Mouse (Mus musculus): ENCODE data around the gene Sox13. TPM values are rescaled to one million over a fixed set of nuclear protein-coding genes. Genes with fewer than 3 reads are reported as not detected.
A peak's percentile ranks its signal among the peaks of the same experiment; 100 is the strongest.

Gene Sox13
- polyA plus RNA-seq, 1 experiment from 2014 or later, result 9.4 TPM

- Histone ChIP-seq H3K4me2 (peak overlapping the region; percentile 10; the same call in 1 of the 2 replicates), H3K9me3 (ENCODE audit: low read depth, low read length) (no peaks in the 10 kb centered on the region), H3K9ac (no peak overlapping the region), H3K27me3 (ENCODE audit: insufficient read depth, low read length) (peaks cover 15% of the 10 kb centered on the region; the same call in 1 of the 2 replicates), H3K27ac (ENCODE audit: low read depth) (no peak overlapping the region), H3K36me3 (ENCODE audit: insufficient read depth) (no peaks in the 10 kb centered on the region), H3K4me3 (ENCODE audit: low read depth, low read length) (no peak overlapping the region), H3K4me1 (ENCODE audit: insufficient read depth) (0 out of 2 replicates have a peak, but pooled peaks cover 5% of the 10 kb centered on the region)
- DNase-seq (no peak), ATAC-seq (ENCODE audit: insufficient read depth) (no peak)
- WGBS, result 7% methylated on average over 11 of the region's 11 CpGs
- no peak for TF ChIP-seq CTCF (IDR thresholded peaks at IDR 0.05; ENCODE audit: low read depth)
These were observed 56.3 kb downstream of the Sox13 start for GRCm38 (mm10) chr1:133367606-133368488.

- Histone ChIP-seq H3K36me3 (ENCODE audit: insufficient read depth) (no peaks in the 10 kb centered on the region), H3K27me3 (ENCODE audit: insufficient read depth, low read length) (peaks cover 15% of the 10 kb centered on the region; the same call in 1 of the 2 replicates), H3K4me1 (ENCODE audit: insufficient read depth) (0 out of 2 replicates have a peak, but pooled peaks cover 5% of the 10 kb centered on the region), H3K9me3 (ENCODE audit: low read depth, low read length) (no peaks in the 10 kb centered on the region), H3K27ac (ENCODE audit: low read depth) (no peak overlapping the region), H3K4me2 (peak overlapping the region; percentile 10; the same call in 1 of the 2 replicates), H3K9ac (no peak overlapping the region), H3K4me3 (ENCODE audit: low read depth, low read length) (no peak overlapping the region)
- DNase-seq (no peak), ATAC-seq (ENCODE audit: insufficient read depth) (no peak)
- no peak for TF ChIP-seq CTCF (IDR thresholded peaks at IDR 0.05; ENCODE audit: low read depth)
- 27% methylated on average over 10 of the region's 10 CpGs for WGBS
These were observed 57.1 kb downstream of the Sox13 start for GRCm38 (mm10) chr1:133366951-133367605.

- 65% methylated on average over 2 of the region's 2 CpGs for WGBS
These were observed 59.3 kb downstream of the Sox13 start for GRCm38 (mm10) chr1:133364890-133365289.

GRCm38 (mm10) chr1:133364022-133364630 lies 60.1 kb downstream of the Sox13 start:
- peak overlapping the region; percentile 62 for H3K4me3 ChIP-seq (ENCODE audit: low read depth, low read length)
- peaks cover 15% of the 10 kb centered on the region; the same call in 1 of the 2 replicates for H3K27me3 ChIP-seq (ENCODE audit: insufficient read depth, low read length)
- TF ChIP-seq CTCF (IDR thresholded peaks at IDR 0.05; ENCODE audit: low read depth), result no peak
- no peaks in the 10 kb centered on the region for H3K36me3 ChIP-seq (ENCODE audit: insufficient read depth)
- no peak overlapping the region for H3K27ac ChIP-seq (ENCODE audit: low read depth)
- peak; percentile 15; the same call in 1 of the 2 replicates for ATAC-seq (ENCODE audit: insufficient read depth)
- H3K9ac ChIP-seq, result peak overlapping the region; percentile 55
- H3K4me1 ChIP-seq (ENCODE audit: insufficient read depth), result 0 out of 2 replicates have a peak, but pooled peaks cover 5% of the 10 kb centered on the region
- 2% methylated on average over 27 of the region's 27 CpGs for WGBS
- DNase-seq, result no peak
- H3K9me3 ChIP-seq (ENCODE audit: low read depth, low read length), result no peaks in the 10 kb centered on the region
- peak overlapping the region; percentile 98 for H3K4me2 ChIP-seq

More at GRCm38 (mm10) chr1:133364890-133365289, 59.3 kb downstream of the Sox13 start:
- Histone ChIP-seq H3K36me3 (ENCODE audit: insufficient read depth) (no peaks in the 10 kb centered on the region), H3K9ac (no peak overlapping the region), H3K27me3 (ENCODE audit: insufficient read depth, low read length) (peaks cover 15% of the 10 kb centered on the region; the same call in 1 of the 2 replicates), H3K4me2 (0 out of 2 replicates have a peak overlapping the region, but pooled peaks have one; percentile 98), H3K4me1 (ENCODE audit: insufficient read depth) (0 out of 2 replicates have a peak, but pooled peaks cover 5% of the 10 kb centered on the region), H3K27ac (ENCODE audit: low read depth) (no peak overlapping the region), H3K4me3 (ENCODE audit: low read depth, low read length) (no peak overlapping the region), H3K9me3 (ENCODE audit: low read depth, low read length) (no peaks in the 10 kb centered on the region)
- DNase-seq (no peak), ATAC-seq (ENCODE audit: insufficient read depth) (no peak)
- no peak for TF ChIP-seq CTCF (IDR thresholded peaks at IDR 0.05; ENCODE audit: low read depth)

GRCm38 (mm10) chr1:133363276-133364021 lies 60.7 kb downstream of the Sox13 start, which contains the start of gene Etnk2:
Gene Etnk2 (plus strand): TSS chr1:133363572.
- ATAC-seq (ENCODE audit: insufficient read depth), result peak; percentile 81
- H3K27me3 ChIP-seq (ENCODE audit: insufficient read depth, low read length), result peaks cover 15% of the 10 kb centered on the region; the same call in 1 of the 2 replicates
- under 1% methylated on average over 52 of the region's 52 CpGs for WGBS

GRCm38 (mm10) chr1:133362103-133362502 lies 62.1 kb downstream of the Sox13 start:
- Histone ChIP-seq H3K4me2 (no peak overlapping the region), H3K9ac (no peak overlapping the region), H3K4me3 (ENCODE audit: low read depth, low read length) (no peak overlapping the region), H3K27ac (ENCODE audit: low read depth) (no peak overlapping the region), H3K9me3 (ENCODE audit: low read depth, low read length) (no peaks in the 10 kb centered on the region), H3K36me3 (ENCODE audit: insufficient read depth) (no peaks in the 10 kb centered on the region), H3K27me3 (ENCODE audit: insufficient read depth, low read length) (peaks cover 15% of the 10 kb centered on the region; the same call in 1 of the 2 replicates), H3K4me1 (ENCODE audit: insufficient read depth) (no peaks in the 10 kb centered on the region)
- no peak for DNase-seq
- WGBS, result 88% methylated on average over 5 of the region's 5 CpGs
- no peak for ATAC-seq (ENCODE audit: insufficient read depth)
- TF ChIP-seq CTCF (IDR thresholded peaks at IDR 0.05; ENCODE audit: low read depth), result no peak

More at GRCm38 (mm10) chr1:133363276-133364021, 60.7 kb downstream of the Sox13 start, which contains the start of gene Etnk2:
- peak within 1 kb of the TSS; percentile 62 for H3K4me3 ChIP-seq (ENCODE audit: low read depth, low read length)
- no peak for TF ChIP-seq CTCF (IDR thresholded peaks at IDR 0.05; ENCODE audit: low read depth)
- peak within 1 kb of the TSS; percentile 98 for H3K4me2 ChIP-seq
- peak within 1 kb of the TSS; percentile 55 for H3K9ac ChIP-seq
- H3K4me1 ChIP-seq (ENCODE audit: insufficient read depth), result 0 out of 2 replicates have a peak, but pooled peaks cover 5% of the 10 kb centered on the region
- H3K9me3 ChIP-seq (ENCODE audit: low read depth, low read length), result no peaks in the 10 kb centered on the region
- peak; percentile 87 for DNase-seq
- no peak within 1 kb of the TSS for H3K27ac ChIP-seq (ENCODE audit: low read depth)
- no peaks in the 10 kb centered on the region for H3K36me3 ChIP-seq (ENCODE audit: insufficient read depth)
